Mouse (Mus musculus): ENCODE results near the gene Aldh1l1.

DNA sequence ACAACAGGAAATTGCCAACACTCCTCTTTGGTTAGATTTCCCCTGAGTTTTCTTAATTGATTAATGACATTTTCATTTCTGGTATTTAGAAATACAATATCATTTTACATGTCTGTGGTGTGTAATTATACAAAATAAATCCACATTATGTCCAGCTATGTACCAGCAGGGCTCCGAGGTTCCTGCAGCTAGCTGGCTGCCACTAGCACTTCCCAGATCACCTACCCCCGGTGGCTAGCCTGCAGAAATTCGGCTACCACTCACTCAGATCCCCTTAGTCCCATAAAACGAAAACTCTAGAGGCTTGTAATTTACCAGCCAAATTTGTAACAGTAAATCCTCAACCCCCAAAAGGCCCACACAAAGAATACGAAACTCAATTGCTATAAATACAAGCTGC is 33.1 kb downstream of the Aldh1l1 start:
- no peak for TF ChIP-seq CTCF (IDR thresholded peaks at IDR 0.05; ENCODE audit: borderline replicate concordance, insufficient read depth, low read length)
- no peak for TF ChIP-seq POLR2A (IDR thresholded peaks at IDR 0.05; ENCODE audit: low read depth, low read length)
